8 mouse cellular contexts compared by ENCODE assay signal in genomic region chr9:69468991-69469390, GRCm38 (mm10). TPM values are rescaled to one million over a fixed set of nuclear protein-coding genes. Genes with fewer than 3 reads are reported as not detected.
A peak's percentile ranks its signal among the peaks of the same experiment; 100 is the strongest.
DNase-seq lines count a peak whose midpoint lies in the region; ATAC-seq and TF ChIP-seq lines count a peak whose summit lies in the region.

No protein-coding gene starts in this region.

- H3K79me2 ChIP-seq in heart, adult 2 months (replicated peaks; ENCODE audit: control insufficient read depth, insufficient read depth, low read length), result no peaks in the 10 kb centered on the region

- TF ChIP-seq POLR2A in heart, adult 2 months (IDR thresholded peaks at IDR 0.05; ENCODE audit: insufficient read depth, low read depth, low read length), result no peak
- TF ChIP-seq POLR2A in small intestine, adult 2 months (IDR thresholded peaks at IDR 0.05; ENCODE audit: low read depth, low read length), result no peak

- H3K27ac ChIP-seq in heart, adult 2 months, result no peak overlapping the region
- peak overlapping the region; percentile 95 for H3K27ac ChIP-seq in embryonic facial prominence, embryonic 13.5 days
- no peak overlapping the region for H3K27ac ChIP-seq in hindbrain, embryonic 14.5 days
- H3K27ac ChIP-seq in liver, embryonic 12.5 days, result no peak overlapping the region
- H3K27ac ChIP-seq in small intestine, adult 2 months (ENCODE audit: insufficient read depth, low read depth, low read length), result peak overlapping the region; percentile 42
- H3K27ac ChIP-seq in layer of hippocampus, adult 2 months, result no peak overlapping the region

- TF ChIP-seq EP300 in heart, adult 2 months (IDR thresholded peaks at IDR 0.05; ENCODE audit: insufficient read depth, low read depth, low read length), result no peak

- peaks cover 25% of the 10 kb centered on the region for H3K4me1 ChIP-seq in heart, adult 2 months (ENCODE audit: control insufficient read depth, insufficient read depth, low read length)
- peaks cover 93% of the 10 kb centered on the region for H3K4me1 ChIP-seq in embryonic facial prominence, embryonic 13.5 days
- peaks cover 15% of the 10 kb centered on the region for H3K4me1 ChIP-seq in hindbrain, embryonic 14.5 days (replicated peaks; ENCODE audit: control insufficient read depth, insufficient read depth, low read length)
- peaks cover 16% of the 10 kb centered on the region for H3K4me1 ChIP-seq in liver, embryonic 12.5 days
- peaks cover 39% of the 10 kb centered on the region; the same call in 1 of the 2 replicates for H3K4me1 ChIP-seq in small intestine, adult 2 months (ENCODE audit: control insufficient read depth, insufficient read depth, insufficient read length, low read length)

- peak overlapping the region; percentile 43 for H3K4me2 ChIP-seq in embryonic facial prominence, embryonic 13.5 days
- peak overlapping the region; percentile 25 for H3K4me2 ChIP-seq in hindbrain, embryonic 14.5 days (replicated peaks)
- H3K4me2 ChIP-seq in liver, embryonic 12.5 days, result no peak overlapping the region

- H3K36me3 ChIP-seq in heart, adult 2 months (ENCODE audit: control insufficient read depth, insufficient read depth, low read length), result peaks cover 20% of the 10 kb centered on the region
- H3K36me3 ChIP-seq in embryonic facial prominence, embryonic 13.5 days, result peaks cover 67% of the 10 kb centered on the region
- no peaks in the 10 kb centered on the region for H3K36me3 ChIP-seq in hindbrain, embryonic 14.5 days (replicated peaks; ENCODE audit: control insufficient read depth, insufficient read depth)
- H3K36me3 ChIP-seq in liver, embryonic 12.5 days, result no peaks in the 10 kb centered on the region; the same call in 1 of the 2 replicates
- H3K36me3 ChIP-seq in small intestine, adult 2 months (ENCODE audit: control insufficient read depth, insufficient read depth, low read length), result peaks cover 78% of the 10 kb centered on the region

- no peaks in the 10 kb centered on the region for H3K9me3 ChIP-seq in embryonic facial prominence, embryonic 13.5 days
- no peaks in the 10 kb centered on the region for H3K9me3 ChIP-seq in hindbrain, embryonic 14.5 days (ENCODE audit: control insufficient read depth, low read length)
- no peaks in the 10 kb centered on the region for H3K9me3 ChIP-seq in liver, embryonic 12.5 days (replicated peaks)

- no peak for TF ChIP-seq CTCF in heart, adult 2 months (IDR thresholded peaks at IDR 0.05)
- TF ChIP-seq CTCF in small intestine, adult 2 months (IDR thresholded peaks at IDR 0.05; ENCODE audit: extremely low read depth, insufficient read length, insufficient replicate concordance, low read depth, low read length), result no peak
- TF ChIP-seq CTCF in layer of hippocampus, adult 2 months (conservative IDR thresholded peaks at IDR 0.05), result no peak

- WGBS in heart, adult 2 months, result 31% methylated on average over 9 of the region's 9 CpGs
- 2% methylated on average over 9 of the region's 9 CpGs for WGBS in embryonic facial prominence, embryonic 13.5 days
- WGBS in hindbrain, embryonic 14.5 days, result 10% methylated on average over 9 of the region's 9 CpGs
- WGBS in liver, embryonic 12.5 days (ENCODE audit: insufficient replicate concordance), result 40% methylated on average over 9 of the region's 9 CpGs
- WGBS in small intestine, adult 2 months, result 11% methylated on average over 9 of the region's 9 CpGs

- H3K4me3 ChIP-seq in heart, adult 2 months, result no peak overlapping the region
- no peak overlapping the region for H3K4me3 ChIP-seq in embryonic facial prominence, embryonic 13.5 days
- no peak overlapping the region for H3K4me3 ChIP-seq in hindbrain, embryonic 14.5 days (replicated peaks; ENCODE audit: low read length)
- no peak overlapping the region for H3K4me3 ChIP-seq in liver, embryonic 12.5 days
- H3K4me3 ChIP-seq in small intestine, adult 2 months (ENCODE audit: low read depth, low read length), result no peak overlapping the region
- no peak overlapping the region for H3K4me3 ChIP-seq in layer of hippocampus, adult 2 months

- peak; percentile 40 to 42 for DNase-seq in heart, adult 2 months
- no peak for DNase-seq in heart, postnatal 36 days
- DNase-seq in hindbrain, embryonic 14.5 days (ENCODE audit: low spot score), result no peak
- no peak for DNase-seq in layer of hippocampus, adult 2 months (ENCODE audit: low spot score in 2 of 2)
- DNase-seq in cerebellum, postnatal 14 days, result no peak

- no peak overlapping the region for H3K9ac ChIP-seq in heart, adult 2 months (ENCODE audit: low read depth, low read length)
- no peak overlapping the region for H3K9ac ChIP-seq in embryonic facial prominence, embryonic 13.5 days
- H3K9ac ChIP-seq in hindbrain, embryonic 14.5 days, result 0 out of 2 replicates have a peak overlapping the region, but pooled peaks have one; percentile 29
- H3K9ac ChIP-seq in liver, embryonic 12.5 days, result no peak overlapping the region

- ATAC-seq in embryonic facial prominence, embryonic 13.5 days (ENCODE audit: insufficient number of reproducible peaks, insufficient read depth, low FRiP score, low TSS enrichment, low read depth), result peak; percentile 32; the same call in 1 of the 2 replicates
- ATAC-seq in hindbrain, embryonic 14.5 days (ENCODE audit: low FRiP score), result peak; percentile 64; the same call in 1 of the 2 replicates
- peak; percentile 52 for ATAC-seq in liver, embryonic 12.5 days

- no peaks in the 10 kb centered on the region for H3K27me3 ChIP-seq in heart, adult 2 months (ENCODE audit: control insufficient read depth, insufficient read depth, low read length)
- H3K27me3 ChIP-seq in embryonic facial prominence, embryonic 13.5 days, result no peaks in the 10 kb centered on the region
- H3K27me3 ChIP-seq in hindbrain, embryonic 14.5 days (ENCODE audit: control insufficient read depth, insufficient read depth, low read length), result no peaks in the 10 kb centered on the region
- H3K27me3 ChIP-seq in liver, embryonic 12.5 days (replicated peaks), result no peaks in the 10 kb centered on the region
- H3K27me3 ChIP-seq in small intestine, adult 2 months (ENCODE audit: control insufficient read depth, insufficient read depth, low read length), result no peaks in the 10 kb centered on the region

- intact Hi-C loops in heart, adult 2 months (cut with DNase I), result no loop called here
- intact Hi-C loops in heart, postnatal 36 days (cut with DNase I), result no loop called here

RNA-seq across cellular contexts. Expression of gene Anxa2, which starts 15.6 kb away (rescaled TPM):
- 10 to 100 TPM; 59.7 to 72.5 TPM for total RNA-seq in heart, adult 2 months (2021)
- polyA plus RNA-seq in heart, adult 2 months (2012; rRNA removed), result 97.4 and 123 TPM in 2 replicates
- 10 to 100 TPM; 74.2 to 98.2 TPM for total RNA-seq in heart, postnatal 36 days (2021)
- 1,084 and 1,195 TPM in 2 replicates for polyA plus RNA-seq in embryonic facial prominence, embryonic 13.5 days (2015; fragmentation: Nextera tagmentation; extraction: Ambion mirVana)
- 143 and 158 TPM in 2 replicates for polyA plus RNA-seq in hindbrain, embryonic 14.5 days (2014; fragmentation: Nextera tagmentation; extraction: Ambion mirVana)
- polyA plus RNA-seq in liver, embryonic 12.5 days (2016; fragmentation: Nextera tagmentation; extraction: Ambion mirVana), result 92.8 and 98.0 TPM in 2 replicates
- 269 and 791 TPM in 2 replicates for polyA plus RNA-seq in small intestine, adult 2 months (2012; rRNA removed)
- 1 to 10 TPM; 8.8 to 9.6 TPM for total RNA-seq in layer of hippocampus, adult 2 months (2021)

Comparison
In these comparisons a context has a peak if more than half of its experiments do, and no peak if none do; other contexts are left out.
1. DNase-seq: peak in heart, adult 2 months (2 of 2); none in heart, postnatal 36 days (0 of 2), hindbrain, embryonic 14.5 days (single experiment), layer of hippocampus, adult 2 months (0 of 2) and cerebellum, postnatal 14 days (0 of 2).
2. H3K27ac ChIP-seq: peak in embryonic facial prominence, embryonic 13.5 days (single experiment) and small intestine, adult 2 months (single experiment); none in heart, adult 2 months (single experiment), hindbrain, embryonic 14.5 days (single experiment), liver, embryonic 12.5 days (single experiment) and layer of hippocampus, adult 2 months (single experiment).
3. Peak in every context shown above with its lines, with median percentiles within 50 percentile points of each other: ATAC-seq.